Mouse (Mus musculus) forebrain, embryonic 16.5 days (tissue): ENCODE data around the gene Defb15. TPM values are rescaled to one million over a fixed set of nuclear protein-coding genes. Genes with fewer than 3 reads are reported as not detected.
"Not testable (repeated sequence)": the region's sequence is repeated elsewhere in the genome, so short reads cannot be mapped to it uniquely, and the experiment has no call there.

Experiments
- ATAC-seq: fragments of 200-750 bp; cut with Nextera tagmentation; 2 replicates; pipeline ENCODE4 v1.8.0; 2017; ENCODE audit warnings: mild to moderate bottlenecking, moderate library complexity
- H3K27ac ChIP-seq: fragments of 300-500 bp; sonication (generic); 2 replicates; pipeline ENCODE4 v1.5.1; 2014; ENCODE audit warnings: low read length, control low read depth
- H3K27me3 ChIP-seq: fragments of 300-500 bp; sonication (generic); replicated peaks from 2 replicates; pipeline ENCODE4 v1.6.1; 2014; ENCODE audit warnings: low read length; ENCODE audit not compliant: control insufficient read depth, insufficient read depth
- H3K36me3 ChIP-seq: fragments of 300-500 bp; sonication (generic); 2 replicates; pipeline ENCODE4 v1.6.1; 2014; ENCODE audit not compliant: control insufficient read depth, insufficient read depth
- H3K4me1 ChIP-seq: fragments of 300-500 bp; sonication (generic); replicated peaks from 2 replicates; pipeline ENCODE4 v1.6.1; 2014; ENCODE audit warnings: low read length; ENCODE audit not compliant: control insufficient read depth, insufficient read depth
- H3K4me2 ChIP-seq: fragments of 300-500 bp; sonication (generic); 2 replicates; pipeline ENCODE4 v1.6.1; 2014; ENCODE audit warnings: mild to moderate bottlenecking, low read length, control low read depth
- H3K4me3 ChIP-seq: fragments of 300-500 bp; sonication (generic); replicated peaks from 2 replicates; pipeline ENCODE4 v1.5.1; 2014; ENCODE audit warnings: mild to moderate bottlenecking, low read length, control low read depth
- H3K9ac ChIP-seq: fragments of 300-500 bp; sonication (generic); replicated peaks from 2 replicates; pipeline ENCODE4 v1.6.1; 2014; ENCODE audit warnings: low read depth, low read length, control low read depth
- H3K9me3 ChIP-seq: fragments of 300-500 bp; sonication (generic); 2 replicates; pipeline ENCODE4 v1.6.1; 2016; ENCODE audit warnings: low read length; ENCODE audit not compliant: control insufficient read depth
- WGBS: fragments of 180-500 bp; shearing (Covaris S2); extraction: QIAGEN DNeasy Blood & Tissue Kit; methylation state at CpG from one replicate; pipeline ENCODE4 v1.1.7; 2014; 5-methylcytosine and 5-hydroxymethylcytosine counted together
- polyA plus RNA-seq: library from polyadenylated mRNA; unstranded; fragments of >200 nt; fragmentation: Nextera tagmentation; extraction: Ambion mirVana; gene quantifications from 2 replicates; pipeline ENCODE4 v1.2.1, GENCODE M21; 2015

Defb15 gene
- polyA plus RNA-seq, 1 experiment from 2014 or later: not detected

- WGBS: 84% methylated on average over 6 of the region's 6 CpGs
- H3K4me1 ChIP-seq: no peaks in the 10 kb centered on the region
- H3K9ac ChIP-seq: no peak within 1 kb of the TSS
- no peak within 1 kb of the TSS for H3K4me3 ChIP-seq
- H3K36me3 ChIP-seq: no peaks in the 10 kb centered on the region
- no peak within 1 kb of the TSS for H3K4me2 ChIP-seq
- no peaks in the 10 kb centered on the region for H3K27me3 ChIP-seq
- ATAC-seq: no peak
- no peak within 1 kb of the TSS for H3K27ac ChIP-seq
- no peaks in the 10 kb centered on the region for H3K9me3 ChIP-seq
Observed at GRCm38 (mm10) chr8:21946462-21946861, 14.0 kb upstream of the Defb15 start, which contains the start of gene Defb13. Defb13 (plus strand) TSS chr8:21946762.

GRCm38 (mm10) chr8:21938052-21938451, 5.5 kb upstream of the Defb15 start, which contains the start of gene Defb35:
Defb35 (plus strand) TSS chr8:21938352.
- H3K27ac ChIP-seq, H3K4me1 ChIP-seq, H3K4me3 ChIP-seq, H3K36me3 ChIP-seq, H3K27me3 ChIP-seq, ATAC-seq, H3K4me2 ChIP-seq, H3K9me3 ChIP-seq, H3K9ac ChIP-seq: not testable (repeated sequence)
- 91% methylated on average over 4 of the region's 4 CpGs for WGBS

- H3K4me1 ChIP-seq, H3K36me3 ChIP-seq, ATAC-seq, H3K4me3 ChIP-seq, H3K27ac ChIP-seq, H3K4me2 ChIP-seq, H3K9ac ChIP-seq, H3K27me3 ChIP-seq, H3K9me3 ChIP-seq: not testable (repeated sequence)
- WGBS: 81% methylated on average over 3 of the region's 3 CpGs
Observed at GRCm38 (mm10) chr8:21930754-21931153, 1.8 kb downstream of the Defb15 start.

DNA sequence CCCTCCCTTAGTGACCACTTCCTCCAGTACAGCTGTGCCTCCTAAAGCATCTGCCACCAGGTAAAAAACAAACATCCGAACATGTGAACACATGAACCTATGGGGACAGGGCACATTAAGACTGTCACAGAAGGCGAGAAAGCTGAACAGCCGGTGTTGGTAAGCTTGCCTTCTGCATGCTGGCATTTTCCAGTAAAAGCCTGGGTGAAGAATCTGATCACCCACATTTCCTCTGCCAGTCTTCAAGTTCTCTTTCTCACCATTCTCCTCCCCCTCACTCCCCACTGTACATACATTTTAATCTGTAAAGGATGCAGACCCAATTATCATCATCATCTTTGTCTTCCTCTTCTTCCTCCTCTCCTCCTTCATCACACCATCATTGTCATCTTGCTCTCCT, 16.9 kb downstream of the Defb15 start:
- no peaks in the 10 kb centered on the region for H3K9me3 ChIP-seq
- no peak for ATAC-seq
- H3K4me2 ChIP-seq: no peak overlapping the region
- H3K27me3 ChIP-seq: no peaks in the 10 kb centered on the region
- WGBS: 84% methylated on average over 3 of the region's 3 CpGs
- no peaks in the 10 kb centered on the region for H3K36me3 ChIP-seq
- no peak overlapping the region for H3K4me3 ChIP-seq
- no peaks in the 10 kb centered on the region for H3K4me1 ChIP-seq
- H3K9ac ChIP-seq: no peak overlapping the region
- no peak overlapping the region for H3K27ac ChIP-seq

- no peaks in the 10 kb centered on the region for H3K4me1 ChIP-seq
- no peak overlapping the region for H3K4me3 ChIP-seq
- no peaks in the 10 kb centered on the region for H3K9me3 ChIP-seq
- WGBS: 23% methylated on average over 2 of the region's 2 CpGs
- H3K27me3 ChIP-seq: no peaks in the 10 kb centered on the region
- no peak overlapping the region for H3K27ac ChIP-seq
- no peaks in the 10 kb centered on the region for H3K36me3 ChIP-seq
- no peak overlapping the region for H3K9ac ChIP-seq
- no peak overlapping the region for H3K4me2 ChIP-seq
- ATAC-seq: no peak
Observed at GRCm38 (mm10) chr8:21912554-21912953, 20.0 kb downstream of the Defb15 start.

- H3K4me2 ChIP-seq: no peak overlapping the region
- H3K9ac ChIP-seq: no peak overlapping the region
- no peak for ATAC-seq
- H3K4me1 ChIP-seq: no peaks in the 10 kb centered on the region
- H3K27me3 ChIP-seq: no peaks in the 10 kb centered on the region
- no peak overlapping the region for H3K27ac ChIP-seq
- H3K36me3 ChIP-seq: no peaks in the 10 kb centered on the region
- no peaks in the 10 kb centered on the region for H3K9me3 ChIP-seq
- H3K4me3 ChIP-seq: no peak overlapping the region
- 3% methylated on average over 1 of the region's 1 CpGs for WGBS
Observed at GRCm38 (mm10) chr8:21911931-21912330, 20.6 kb downstream of the Defb15 start.

DNA sequence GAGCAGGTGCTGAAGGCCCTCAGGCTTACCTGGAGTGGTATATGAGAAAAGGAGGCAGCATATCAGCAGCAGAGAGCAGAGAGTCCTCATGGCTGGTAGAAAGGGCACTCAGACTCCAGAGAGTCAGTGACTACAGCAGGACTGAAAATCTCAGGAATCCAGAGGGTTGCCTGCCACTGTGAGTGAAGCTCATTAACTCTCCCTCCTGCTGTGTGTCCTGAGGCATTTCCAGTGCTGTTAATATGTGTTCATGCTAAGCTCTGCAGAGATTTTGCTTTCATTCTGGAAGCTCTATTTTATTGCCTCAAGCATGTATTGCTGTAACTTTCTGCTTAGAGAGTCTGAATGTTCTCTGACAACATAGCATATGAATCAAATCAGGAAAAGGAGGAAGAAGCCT, 26.2 kb downstream of the Defb15 start, which contains the start of gene Defb11:
Defb11 (minus strand) TSS at position 123 of the 400 bp plus-strand sequence.
- H3K4me2 ChIP-seq, H3K27ac ChIP-seq, H3K9ac ChIP-seq, H3K4me3 ChIP-seq, H3K9me3 ChIP-seq, H3K36me3 ChIP-seq, ATAC-seq, H3K4me1 ChIP-seq, H3K27me3 ChIP-seq: not testable (repeated sequence)

- H3K9me3 ChIP-seq, H3K4me2 ChIP-seq, H3K27me3 ChIP-seq, H3K4me3 ChIP-seq, H3K4me1 ChIP-seq, H3K27ac ChIP-seq, H3K9ac ChIP-seq, H3K36me3 ChIP-seq, ATAC-seq: not testable (repeated sequence)
Observed at GRCm38 (mm10) chr8:21885321-21885720, 47.2 kb downstream of the Defb15 start, which contains the start of gene Defb9. Defb9 (minus strand) TSS chr8:21885421.
